25 mouse cellular contexts compared by ENCODE assay signal in genomic region chr6:86543869-86544268, GRCm38 (mm10).
"Had no signal": no experiment of that assay in that cellular context is flagged by ENCODE, and none has a peak within 500 bp of the region (broad histone marks: within the 10 kb centered on the region; RNA-seq: fewer than 3 reads in every experiment).

No protein-coding gene starts in this region.

- H3K4me1 ChIP-seq: hindbrain, embryonic 10.5 days; hindbrain, embryonic 12.5 days; limb, embryonic 13.5 days; limb, embryonic 15.5 days had no signal

- H3K4me2 ChIP-seq: heart, embryonic 12.5 days; hindbrain, embryonic 12.5 days; hindbrain, embryonic 14.5 days; intestine, embryonic 15.5 days; limb, embryonic 13.5 days; limb, embryonic 15.5 days had no signal

- H3K27ac ChIP-seq: heart, adult 2 months; heart, embryonic 10.5 days; hindbrain, embryonic 10.5 days; hindbrain, embryonic 12.5 days; hindbrain, embryonic 14.5 days; intestine, embryonic 15.5 days; limb, embryonic 13.5 days; limb, embryonic 15.5 days; liver, embryonic 14.5 days had no signal

- H3K4me3 ChIP-seq: heart, adult 2 months; heart, embryonic 10.5 days; heart, embryonic 12.5 days; hindbrain, embryonic 10.5 days; hindbrain, embryonic 12.5 days; intestine, embryonic 15.5 days; limb, embryonic 13.5 days; limb, embryonic 15.5 days had no signal

- DNase-seq: gastrocnemius, postnatal 14 days; gastrocnemius, postnatal 36 days; heart, adult 11 months; heart, adult 2 months; heart, postnatal 10 days; heart, postnatal 4 days; kidney, adult 18-20 months; kidney, adult 8-10 months; kidney, postnatal 10 days; kidney, postnatal 36 days; layer of hippocampus, adult 9-11 months; layer of hippocampus, postnatal 36 days; left cerebral cortex, postnatal 4 days had no signal

- H3K9ac ChIP-seq: heart, embryonic 12.5 days; hindbrain, embryonic 12.5 days; hindbrain, embryonic 14.5 days; intestine, embryonic 15.5 days; limb, embryonic 13.5 days; limb, embryonic 15.5 days; liver, embryonic 14.5 days had no signal

- ATAC-seq: hindbrain, embryonic 16.5 days; inflammation-experienced regulatory T-cells, adult 6 months; intestine, embryonic 15.5 days; intestine, postnatal 0 days had no signal

- H3K9me3 ChIP-seq: heart, embryonic 10.5 days; hindbrain, embryonic 10.5 days; hindbrain, embryonic 12.5 days; intestine, embryonic 15.5 days; limb, embryonic 13.5 days; limb, embryonic 15.5 days had no signal

- H3K27me3 ChIP-seq: heart, embryonic 12.5 days; hindbrain, embryonic 12.5 days; intestine, embryonic 15.5 days; limb, embryonic 13.5 days; limb, embryonic 15.5 days had no signal
